Mouse (Mus musculus) small intestine, adult 2 months (tissue): ENCODE measurements around the gene Igf2. TPM values are rescaled to one million over a fixed set of nuclear protein-coding genes. Genes with fewer than 3 reads are reported as not detected.
A peak's percentile ranks its signal among the peaks of the same experiment; 100 is the strongest.

Source experiments
- H3K27ac ChIP-seq: fragments of 200-500 bp; 2 replicates; pipeline ENCODE4 v1.5.1; 2012; ENCODE audit warnings: low read depth, low read length, control low read depth, inconsistent platforms; ENCODE audit not compliant: insufficient read depth
- H3K27me3 ChIP-seq: fragments of 200-500 bp; 2 replicates; pipeline ENCODE4 v1.6.1; 2012; ENCODE audit warnings: mild to moderate bottlenecking, moderate library complexity, low read length, inconsistent platforms; ENCODE audit not compliant: control insufficient read depth, insufficient read depth
- H3K36me3 ChIP-seq: fragments of 200-500 bp; 2 replicates; pipeline ENCODE4 v1.6.1; 2012; ENCODE audit warnings: mild to moderate bottlenecking, low read length, control low read depth, inconsistent platforms; ENCODE audit not compliant: control insufficient read depth, insufficient read depth
- H3K4me1 ChIP-seq: fragments of 200-500 bp; 2 replicates; pipeline ENCODE4 v1.6.1; 2012; ENCODE audit warnings: low read length, inconsistent platforms, mixed read lengths; ENCODE audit not compliant: control insufficient read depth, insufficient read depth, insufficient read length
- H3K4me3 ChIP-seq: fragments of 200-500 bp; 2 replicates; pipeline ENCODE4 v1.5.1; 2012; ENCODE audit warnings: low read depth, mild to moderate bottlenecking, control low read depth, inconsistent platforms, low read length, moderate library complexity
- CTCF ChIP-seq: fragments of 200-500 bp; IDR thresholded peaks from 2 replicates; pipeline ENCODE4 v1.5.1; 2012; ENCODE audit warnings: low read depth, mild to moderate bottlenecking, control low read depth, inconsistent platforms, low read length, moderate library complexity, mixed read lengths; ENCODE audit not compliant: insufficient replicate concordance, insufficient read length; ENCODE audit errors: extremely low read depth
- POLR2A ChIP-seq: fragments of 200-500 bp; IDR thresholded peaks from 2 replicates; pipeline ENCODE4 v1.6.1; 2012; ENCODE audit warnings: low read depth, mild to moderate bottlenecking, control low read depth, inconsistent platforms, low read length, moderate library complexity
- WGBS: fragments of 180-500 bp; shearing (Covaris S2); methylation state at CpG from one replicate; pipeline ENCODE4 v1.1.7; 2018; 5-methylcytosine and 5-hydroxymethylcytosine counted together
- polyA plus RNA-seq: library from polyadenylated mRNA; depleted of rRNA; stranded (reverse); fragments of >200 nt; gene quantifications from 2 replicates; pipeline ENCODE4 v1.2.3, GENCODE M21; 2012

Gene Igf2
- polyA plus RNA-seq, 1 experiment, result 71.0 TPM

DNA sequence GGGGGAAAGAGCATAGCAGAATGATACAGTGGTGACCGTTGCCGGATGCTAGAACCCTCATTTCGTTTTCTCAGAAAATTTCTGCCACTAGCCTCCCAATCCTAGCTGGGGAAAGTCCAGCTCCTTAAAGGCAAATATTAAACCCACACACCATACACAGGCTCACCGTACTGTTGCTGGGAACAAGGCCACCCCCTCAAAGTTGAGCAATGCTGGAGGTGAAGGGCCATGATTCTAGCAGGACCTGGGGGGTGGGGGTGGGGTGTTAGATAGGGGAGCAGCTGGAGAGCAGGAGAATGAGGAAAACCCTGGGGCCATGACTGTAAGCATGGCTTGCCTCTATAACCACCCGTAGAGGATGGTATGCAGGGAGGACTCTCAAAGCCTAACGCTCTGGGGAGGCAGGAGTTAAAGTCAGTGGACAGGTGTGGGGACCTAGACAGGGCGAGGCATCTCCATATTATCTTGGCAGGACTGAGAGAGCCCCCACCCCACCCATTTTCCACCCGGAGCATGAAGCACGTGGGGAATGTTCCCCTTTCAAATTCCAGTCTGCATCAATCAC, 2.1 kb downstream of the Igf2 start:
- 12% methylated on average over 9 of the region's 9 CpGs for WGBS
- Histone ChIP-seq H3K27me3 (peaks cover 53% of the 10 kb centered on the region), H3K4me1 (no peaks in the 10 kb centered on the region; the same call in 1 of the 2 replicates), H3K27ac (no peak overlapping the region), H3K36me3 (no peaks in the 10 kb centered on the region), H3K4me3 (no peak overlapping the region)
- no peak for TF ChIP-seq POLR2A
- TF ChIP-seq CTCF, result no peak

DNA sequence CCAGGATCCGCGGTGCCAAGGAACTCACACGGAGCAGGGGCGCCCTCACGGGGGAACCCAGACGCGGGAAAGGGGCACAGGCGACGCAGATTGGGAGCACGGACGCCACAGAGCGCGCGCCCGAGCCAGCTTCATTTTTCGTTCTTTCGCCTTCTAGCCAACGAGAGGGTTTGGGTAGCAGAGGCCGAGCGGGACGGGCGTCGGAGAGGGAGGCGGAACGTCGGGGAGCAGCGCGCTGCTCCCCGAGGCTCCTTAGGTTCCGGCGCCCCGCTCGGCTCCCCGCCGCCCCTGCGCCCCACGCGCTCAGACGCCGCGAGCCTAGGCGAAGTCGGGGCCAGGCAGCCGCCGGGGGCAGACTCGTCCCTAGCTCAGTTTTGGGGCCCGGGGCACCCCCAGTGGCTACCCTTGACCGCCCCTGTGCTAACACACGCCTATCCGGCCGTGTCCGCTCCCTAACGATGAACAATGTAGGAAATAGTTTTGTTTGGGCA, 2.6 kb downstream of the Igf2 start:
- Histone ChIP-seq H3K27me3 (peaks cover 59% of the 10 kb centered on the region), H3K4me3 (peak overlapping the region; percentile 14; the same call in 1 of the 2 replicates), H3K4me1 (no peaks in the 10 kb centered on the region; the same call in 1 of the 2 replicates), H3K27ac (no peak overlapping the region), H3K36me3 (no peaks in the 10 kb centered on the region)
- TF ChIP-seq POLR2A (no peak), CTCF (no peak)
- 3% methylated on average over 53 of the region's 53 CpGs for WGBS

DNA sequence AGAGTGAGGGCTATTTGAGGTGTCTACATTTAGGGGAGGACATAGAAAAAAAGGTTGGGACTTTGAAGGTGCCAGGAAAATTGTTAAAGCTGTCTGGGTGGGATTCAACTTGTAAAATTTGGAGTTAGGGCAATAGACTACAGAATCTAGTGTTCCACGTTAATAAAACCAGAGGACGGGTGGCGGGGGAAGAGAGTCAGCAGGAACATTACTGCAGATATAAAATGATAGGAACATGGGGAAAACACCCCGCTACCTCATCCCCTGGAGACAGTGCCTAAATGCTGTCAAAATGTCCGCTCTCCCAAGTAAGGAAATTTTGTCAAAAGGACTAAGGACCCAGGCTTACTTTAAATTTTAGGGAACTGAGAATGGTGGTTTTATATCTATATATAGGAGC, 3.5 kb downstream of the Igf2 start:
- Histone ChIP-seq H3K4me3 (no peak overlapping the region), H3K27me3 (peaks cover 67% of the 10 kb centered on the region), H3K36me3 (no peaks in the 10 kb centered on the region), H3K4me1 (peaks cover 3% of the 10 kb centered on the region), H3K27ac (no peak overlapping the region)
- WGBS, result 44% methylated on average over 5 of the region's 5 CpGs
- TF ChIP-seq CTCF, result no peak
- no peak for TF ChIP-seq POLR2A

DNA sequence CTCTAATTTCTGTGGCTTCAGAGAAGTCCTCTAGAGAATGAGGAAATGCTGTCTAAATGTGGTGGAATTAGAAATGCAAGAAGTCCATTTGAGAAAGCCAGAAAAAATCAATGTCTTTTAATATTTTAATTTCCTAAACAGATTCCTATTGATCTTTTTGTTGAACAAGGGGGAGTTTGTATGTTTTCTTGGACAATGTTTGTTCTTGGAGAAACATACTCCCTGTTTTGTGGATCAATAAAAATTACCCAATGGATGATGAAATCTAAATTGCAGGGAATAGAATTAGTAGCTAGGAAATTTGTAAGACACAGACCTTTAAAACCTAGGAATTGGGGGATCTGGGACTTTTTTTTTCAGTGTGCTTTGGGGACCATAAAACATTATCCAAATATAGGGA, 4.8 kb downstream of the Igf2 start:
- Histone ChIP-seq H3K4me3 (no peak overlapping the region), H3K27ac (no peak overlapping the region), H3K27me3 (peaks cover 79% of the 10 kb centered on the region), H3K4me1 (peaks cover 3% of the 10 kb centered on the region), H3K36me3 (no peaks in the 10 kb centered on the region)
- no peak for TF ChIP-seq CTCF
- TF ChIP-seq POLR2A, result no peak

DNA sequence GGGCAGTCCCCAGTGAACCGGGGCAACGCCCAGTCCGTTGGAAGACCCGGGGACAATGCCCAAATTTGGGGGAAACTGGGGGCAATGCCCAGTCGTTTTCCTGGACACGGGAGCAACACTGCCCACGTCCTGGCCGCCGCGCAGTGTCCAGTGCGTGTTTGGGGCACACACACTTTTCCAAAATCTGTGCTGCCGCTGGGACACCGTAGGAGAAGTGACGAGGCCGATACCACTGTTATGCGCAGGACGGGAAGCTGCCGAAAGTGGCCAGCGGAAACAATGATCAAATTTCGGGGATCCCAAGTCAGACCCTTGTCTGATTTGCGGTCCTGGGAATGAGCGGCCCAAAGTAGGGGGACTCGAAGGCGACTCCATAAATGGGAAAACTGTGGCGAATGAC, 5.6 kb downstream of the Igf2 start:
- Histone ChIP-seq H3K27ac (no peak overlapping the region), H3K36me3 (no peaks in the 10 kb centered on the region), H3K4me3 (peak overlapping the region; percentile 46), H3K4me1 (peaks cover 3% of the 10 kb centered on the region), H3K27me3 (peaks cover 83% of the 10 kb centered on the region)
- TF ChIP-seq CTCF (no peak), POLR2A (no peak)
- WGBS, result 7% methylated on average over 25 of the region's 25 CpGs

DNA sequence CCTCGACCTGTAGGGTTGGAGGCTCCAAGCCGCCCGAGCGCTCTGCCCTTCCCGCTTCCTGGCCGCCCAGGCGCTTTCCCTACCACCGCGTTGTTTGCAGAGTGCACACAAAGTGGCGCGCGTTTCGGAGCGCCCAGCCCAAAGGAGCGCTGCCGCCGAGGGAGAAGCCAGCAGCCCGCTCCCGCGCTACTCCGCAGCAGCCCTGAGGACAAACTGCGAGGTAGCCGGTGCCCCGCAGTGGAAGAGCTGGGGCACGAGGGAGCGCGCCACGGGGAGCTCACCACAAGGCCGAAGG, 6.0 kb downstream of the Igf2 start:
- Histone ChIP-seq H3K4me3 (peak overlapping the region; percentile 46), H3K27me3 (peaks cover 83% of the 10 kb centered on the region), H3K27ac (no peak overlapping the region), H3K36me3 (no peaks in the 10 kb centered on the region), H3K4me1 (peaks cover 3% of the 10 kb centered on the region)
- WGBS, result under 1% methylated on average over 29 of the region's 29 CpGs
- TF ChIP-seq CTCF, result no peak
- TF ChIP-seq POLR2A, result no peak

DNA sequence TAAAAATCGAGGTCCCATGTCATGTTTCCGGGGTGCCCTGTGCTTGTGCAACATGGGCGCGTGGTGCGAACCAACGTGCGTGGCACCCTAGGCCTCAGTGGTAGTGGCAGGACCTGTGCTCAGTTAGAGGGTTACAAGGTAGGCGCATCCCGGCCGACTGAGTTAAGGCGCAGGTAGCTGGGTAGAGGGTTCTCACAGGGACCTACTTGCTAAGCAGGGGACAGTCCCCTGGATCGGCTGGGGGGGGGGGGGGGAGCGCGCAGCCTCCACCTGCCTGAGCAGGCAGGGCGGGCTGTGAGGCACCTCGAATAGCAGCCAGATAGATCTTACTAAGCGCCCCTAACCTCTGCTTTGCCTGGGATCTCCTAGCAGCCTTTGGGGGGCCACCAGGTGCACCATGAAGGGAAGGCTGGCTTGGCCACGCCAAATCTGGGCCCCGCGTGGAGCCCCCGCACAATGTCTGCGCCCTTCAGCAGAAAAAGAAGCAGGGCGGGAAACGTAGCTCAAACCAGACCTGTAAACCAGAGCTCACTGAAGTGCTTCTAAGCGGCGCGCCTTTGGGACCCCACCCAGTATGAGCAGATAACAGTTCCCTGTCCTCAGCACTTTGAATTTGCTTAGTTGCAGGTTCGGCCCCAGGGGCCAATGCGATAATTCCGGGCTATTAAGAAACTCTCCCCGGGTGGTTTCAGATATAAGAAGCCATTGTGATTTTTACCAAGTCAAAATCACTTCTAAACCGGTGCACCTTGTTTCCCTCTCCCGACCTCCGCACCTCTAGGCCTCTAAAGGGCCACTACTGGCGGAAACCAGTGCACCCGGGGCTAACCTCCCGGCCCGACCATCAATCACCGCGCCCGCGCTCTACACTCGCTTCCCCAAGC, 6.6 kb downstream of the Igf2 start:
- H3K36me3 ChIP-seq, result no peaks in the 10 kb centered on the region
- H3K27me3 ChIP-seq, result peaks cover 83% of the 10 kb centered on the region
- TF ChIP-seq CTCF (no peak), POLR2A (no peak)
- H3K4me3 ChIP-seq, result peak overlapping the region; percentile 46
- peaks cover 3% of the 10 kb centered on the region for H3K4me1 ChIP-seq
- WGBS, result 1% methylated on average over 43 of the region's 43 CpGs
- H3K27ac ChIP-seq, result no peak overlapping the region
